29 mouse cellular contexts compared by ENCODE assay signal in the genomic region with DNA sequence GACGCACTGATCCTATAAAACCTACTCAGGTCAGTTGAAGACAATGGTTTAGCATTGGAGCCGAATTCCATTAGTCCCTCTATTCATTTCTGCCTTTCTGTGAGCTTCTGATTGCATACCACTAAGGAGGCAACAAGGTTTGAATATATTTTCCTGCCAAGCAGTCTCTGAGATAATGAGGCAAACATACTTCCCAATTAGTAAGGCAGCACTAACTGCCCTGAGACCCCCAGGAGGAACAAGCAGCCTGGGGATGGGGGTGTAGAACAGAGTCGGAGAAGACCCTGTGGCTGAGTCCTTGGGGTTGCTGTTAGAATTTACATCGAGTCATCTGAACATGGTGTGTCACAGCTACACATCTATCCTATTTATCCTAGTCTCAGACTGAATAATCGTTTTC. TPM values are rescaled to one million over a fixed set of nuclear protein-coding genes. Genes with fewer than 3 reads are reported as not detected.
"Had no signal": no experiment of that assay in that cellular context is flagged by ENCODE, and none has a peak within 500 bp of the region (broad histone marks: within the 10 kb centered on the region; RNA-seq: fewer than 3 reads in every experiment).

No protein-coding gene starts in this region.

- H3K36me3 ChIP-seq: limb, embryonic 12.5 days; liver, embryonic 12.5 days; liver, embryonic 15.5 days; lung, embryonic 15.5 days; midbrain, embryonic 10.5 days; midbrain, embryonic 13.5 days; neural tube, embryonic 13.5 days had no signal

- H3K27ac ChIP-seq: kidney, postnatal 0 days; layer of hippocampus, adult 2 months; left cerebral cortex, adult 2 months; limb, embryonic 12.5 days; liver, embryonic 12.5 days; liver, embryonic 15.5 days; lung, embryonic 15.5 days; midbrain, embryonic 10.5 days; midbrain, embryonic 13.5 days; neural tube, embryonic 13.5 days had no signal

- H3K9me3 ChIP-seq: liver, embryonic 12.5 days; liver, embryonic 15.5 days; lung, embryonic 15.5 days; midbrain, embryonic 13.5 days; neural tube, embryonic 13.5 days had no signal

- H3K9ac ChIP-seq: limb, embryonic 12.5 days; liver, embryonic 12.5 days; liver, embryonic 15.5 days; lung, embryonic 15.5 days; midbrain, embryonic 13.5 days; neural tube, embryonic 13.5 days had no signal

- H3K4me1 ChIP-seq: limb, embryonic 12.5 days; liver, embryonic 12.5 days; liver, embryonic 15.5 days; megakaryocyte, embryonic 14.5 days; midbrain, embryonic 10.5 days had no signal

- H3K27me3 ChIP-seq: limb, embryonic 12.5 days; liver, embryonic 12.5 days; liver, embryonic 15.5 days; lung, embryonic 15.5 days; midbrain, embryonic 13.5 days; neural tube, embryonic 13.5 days had no signal

- H3K4me2 ChIP-seq: limb, embryonic 12.5 days; liver, embryonic 12.5 days; liver, embryonic 15.5 days; lung, embryonic 15.5 days; midbrain, embryonic 13.5 days; neural tube, embryonic 13.5 days had no signal

- DNase-seq: kidney, adult 2 months; kidney, postnatal 25 days; layer of hippocampus, adult 9-11 months; layer of hippocampus, postnatal 36 days; liver; lung, adult 18-20 months; lung, postnatal 10 days; lung, postnatal 36 days; retina, postnatal 1 day; right cerebral cortex, postnatal 25 days; thymus, postnatal 25 days had no signal

- H3K4me3 ChIP-seq: layer of hippocampus, adult 2 months; left cerebral cortex, adult 2 months; limb, embryonic 12.5 days; liver, embryonic 12.5 days; liver, embryonic 15.5 days; lung, embryonic 15.5 days; megakaryocyte, embryonic 14.5 days; midbrain, embryonic 10.5 days; midbrain, embryonic 13.5 days; myocyte; neural tube, embryonic 13.5 days had no signal

- ATAC-seq: liver, embryonic 12.5 days; midbrain, embryonic 13.5 days; midbrain, embryonic 16.5 days had no signal

RNA-seq across cellular contexts. Expression of a gene that starts 22.4 kb away (rescaled TPM):
- polyA plus RNA-seq: kidney, adult 2 months; kidney, embryonic 14.5 days; kidney, postnatal 0 days; large intestine, adult 2 months; limb, embryonic 12.5 days; liver, embryonic 12.5 days; liver, embryonic 15.5 days; lung, embryonic 15.5 days; midbrain, embryonic 10.5 days; midbrain, embryonic 13.5 days; midbrain, embryonic 16.5 days; myocyte; neural tube, embryonic 13.5 days; small intestine, adult 2 months; spleen, adult 2 months; thymus, postnatal 0 days had no signal
